Mouse (Mus musculus) E14TG2a.4 (cell line): ENCODE results near the gene Cyb561d2.

Experiments used
- CTCF ChIP-seq: conservative IDR thresholded peaks from 2 replicates; pipeline ENCODE4 v1.5.1; 2014; ENCODE audit warnings: low read length
- NANOG ChIP-seq: IDR thresholded peaks from 2 replicates; pipeline ENCODE4 v1.6.1; 2014; ENCODE audit warnings: borderline replicate concordance, low read length, mixed read lengths
- POU5F1 ChIP-seq: IDR thresholded peaks from 2 replicates; pipeline ENCODE4 v1.6.1; 2014; ENCODE audit warnings: low read length, borderline replicate concordance

GRCm38 (mm10) chr9:107576357-107577107, 34.5 kb upstream of the Cyb561d2 start, which contains the start of gene Hyal1:
- TF ChIP-seq CTCF (no peak), POU5F1 (no peak), NANOG (no peak)
